Comparison of ENCODE assay signal across 8 mouse cellular contexts in the genomic region with DNA sequence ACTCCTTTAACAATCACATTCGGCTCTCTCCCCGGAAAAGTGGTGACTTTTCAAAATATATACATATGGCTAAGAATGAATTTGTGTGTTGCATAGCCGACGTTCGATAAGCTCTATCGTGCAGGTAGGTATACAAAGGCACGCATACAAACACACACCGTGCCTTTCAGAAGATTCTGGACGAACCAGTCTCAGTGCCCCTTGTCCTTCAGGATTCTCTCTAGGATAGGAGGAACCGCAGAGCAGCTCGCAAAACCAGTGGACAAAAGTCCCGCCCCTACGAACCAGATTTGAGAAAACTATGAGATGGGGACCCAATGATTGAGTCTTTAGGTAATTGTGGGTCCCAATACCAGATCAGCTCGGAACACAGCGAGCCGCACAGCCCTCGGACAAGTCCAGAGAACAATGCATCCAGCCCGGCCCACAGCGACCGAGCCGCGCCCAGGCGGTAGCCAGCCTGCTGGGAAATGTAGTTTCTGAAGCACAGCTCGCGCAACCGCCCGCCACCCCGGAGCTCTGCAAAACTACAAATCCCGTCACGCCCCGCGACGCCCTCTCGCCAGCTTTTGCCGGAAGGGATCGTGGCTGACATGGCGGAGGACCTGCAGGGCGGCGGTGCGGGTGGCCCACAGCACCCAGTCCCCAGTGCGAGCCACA. TPM values are rescaled to one million over a fixed set of nuclear protein-coding genes. Genes with fewer than 3 reads are reported as not detected.
DNase-seq lines count a peak whose midpoint lies in the region; ATAC-seq lines count a peak whose summit lies in the region.

A gene (plus strand): TSS at position 565 of the 660 bp plus-strand sequence.

- ATAC-seq in megakaryocyte progenitor cell, adult 5-6 weeks (replicated peaks; ENCODE audit: poor library complexity) = peak; percentile 99

- peak; percentile 93 for DNase-seq in adipocyte (ENCODE audit: low spot score)
- peak; percentile 98 for DNase-seq in embryo, embryonic 10 days (ENCODE audit: low spot score)
- peak; percentile 94 for DNase-seq in gastrocnemius, postnatal 10 days
- DNase-seq in induced T-regulatory cell, adult 2 months (ENCODE audit: low read depth) = peak; percentile 96
- peak; percentile 86 to 97 for DNase-seq in left cerebral cortex, adult 9 months (ENCODE audit: low spot score in 2 of 2)
- DNase-seq in right cerebral cortex, postnatal 14 days = peak; percentile 96
- DNase-seq in urinary bladder, postnatal 36 days (ENCODE audit: low spot score in 2 of 2) = peak; percentile 93 to 97

RNA-seq across cellular contexts. Expression of the gene that starts here (rescaled TPM):
- total RNA-seq in gastrocnemius, postnatal 10 days (2021) = 10 to 100 TPM; 16.4 to 19.0 TPM
- total RNA-seq in megakaryocyte progenitor cell, adult 5-6 weeks (2015) = 16.3 and 23.8 TPM in 2 replicates
- total RNA-seq in megakaryocyte progenitor cell, adult 5-6 weeks (2017) = 33.6 and 35.0 TPM in 2 replicates

Comparison
In these comparisons a context has a peak if more than half of its experiments do, and no peak if none do; other contexts are left out.
1. Peak in every context shown above with its lines: DNase-seq and ATAC-seq.